Mouse (Mus musculus): ENCODE data around the gene Insc.

- TF ChIP-seq USF1 (IDR thresholded peaks at IDR 0.05; ENCODE audit: low read depth, low read length), result no peak
- TF ChIP-seq ELF1 (IDR thresholded peaks at IDR 0.05; ENCODE audit: low read depth, low read length), result no peak
Measured at GRCm38 (mm10) chr7:114847179-114847578, 103.7 kb downstream of the Insc start.

Data from CH12.LX (cell line).